Mouse (Mus musculus): ENCODE data around the gene Zfp598. TPM values are rescaled to one million over a fixed set of nuclear protein-coding genes. Genes with fewer than 3 reads are reported as not detected.
A peak's percentile ranks its signal among the peaks of the same experiment; 100 is the strongest.

Zfp598 gene
- polyA plus RNA-seq, 1 experiment = 89.8 TPM

GRCm38 (mm10) chr17:24644875-24645721 is 24.4 kb upstream of the Zfp598 start:
- DNase-seq = peak; percentile 45
- TF ChIP-seq CTCF (IDR thresholded peaks at IDR 0.05; ENCODE audit: insufficient read depth, low read length) (no peak), POLR2A (IDR thresholded peaks at IDR 0.05; ENCODE audit: borderline replicate concordance, extremely low read depth, low read depth, low read length) (peak; percentile 77; the same call in 1 of the 2 replicates)
- Histone ChIP-seq H3K4me3 (replicated peaks; ENCODE audit: extremely low read depth, low read depth, low read length) (peak overlapping the region; percentile 63), H3K4me1 (ENCODE audit: control insufficient read depth, insufficient read depth, low read length) (peaks cover 24% of the 10 kb centered on the region)
- WGBS = 37% methylated on average over 9 of the region's 9 CpGs

DNA sequence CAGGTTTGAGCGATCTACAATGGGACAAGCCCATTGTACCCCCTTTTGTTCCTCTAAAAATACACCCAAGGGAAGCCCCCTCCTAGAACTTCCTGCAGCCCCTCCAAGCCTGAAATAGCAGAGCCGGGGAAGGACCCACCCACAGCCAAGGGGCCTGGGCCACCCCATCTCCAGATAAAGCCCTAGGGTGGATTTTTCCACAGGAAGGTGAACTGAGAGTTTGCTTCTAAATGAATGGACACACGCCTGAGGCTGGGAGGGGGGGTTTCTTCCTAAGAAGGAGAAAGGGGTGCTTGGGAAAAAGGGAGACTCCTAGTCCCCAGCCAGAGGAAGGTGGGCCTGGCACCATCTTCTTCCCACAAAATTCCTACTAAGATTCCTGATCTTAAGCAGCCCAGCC is 23.6 kb upstream of the Zfp598 start:
- DNase-seq = no peak

DNA sequence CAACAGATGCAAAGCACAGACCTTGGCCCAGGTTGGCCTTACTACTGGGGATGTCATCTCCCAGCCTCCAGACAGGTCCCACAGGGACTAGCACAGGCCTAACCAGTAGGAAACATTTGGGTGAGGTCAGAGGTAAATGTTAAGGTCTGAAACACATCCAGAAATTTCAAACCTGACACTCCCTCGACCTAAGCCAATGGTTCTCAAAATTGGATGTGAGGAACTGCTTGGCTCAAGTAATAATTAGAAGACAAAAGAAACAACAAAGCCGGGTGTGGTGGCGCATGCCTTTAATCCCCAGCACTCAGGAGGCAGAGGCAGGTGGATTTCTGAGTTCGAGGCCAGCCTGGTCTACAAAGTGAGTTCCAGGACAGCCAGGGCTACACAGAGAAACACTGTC is 23.1 kb upstream of the Zfp598 start:
- TF ChIP-seq CTCF (IDR thresholded peaks at IDR 0.05; ENCODE audit: insufficient read depth, low read length) = no peak
- WGBS = 49% methylated on average over 4 of the region's 4 CpGs
- DNase-seq = no peak
- H3K4me3 ChIP-seq (replicated peaks; ENCODE audit: extremely low read depth, low read depth, low read length) = peak overlapping the region; percentile 30
- peaks cover 24% of the 10 kb centered on the region for H3K4me1 ChIP-seq (ENCODE audit: control insufficient read depth, insufficient read depth, low read length)

More for the DNA sequence above, 23.6 kb upstream of the Zfp598 start:
- peak overlapping the region; percentile 30 for H3K4me3 ChIP-seq (replicated peaks; ENCODE audit: extremely low read depth, low read depth, low read length)
- peaks cover 21% of the 10 kb centered on the region for H3K4me1 ChIP-seq (ENCODE audit: control insufficient read depth, insufficient read depth, low read length)
- TF ChIP-seq POLR2A (IDR thresholded peaks at IDR 0.05; ENCODE audit: borderline replicate concordance, extremely low read depth, low read depth, low read length) (no peak), CTCF (IDR thresholded peaks at IDR 0.05; ENCODE audit: insufficient read depth, low read length) (no peak)
- 51% methylated on average over 3 of the region's 3 CpGs for WGBS

- Histone ChIP-seq H3K4me1 (ENCODE audit: control insufficient read depth, insufficient read depth, low read length) (peaks cover 26% of the 10 kb centered on the region), H3K4me3 (replicated peaks; ENCODE audit: extremely low read depth, low read depth, low read length) (peak overlapping the region; percentile 58)
- 43% methylated on average over 11 of the region's 11 CpGs for WGBS
- DNase-seq = no peak
- TF ChIP-seq CTCF (IDR thresholded peaks at IDR 0.05; ENCODE audit: insufficient read depth, low read length) (no peak), POLR2A (IDR thresholded peaks at IDR 0.05; ENCODE audit: borderline replicate concordance, extremely low read depth, low read depth, low read length) (no peak; the same call in 1 of the 2 replicates)
These were observed 22.0 kb upstream of the Zfp598 start for GRCm38 (mm10) chr17:24647493-24647892.

DNA sequence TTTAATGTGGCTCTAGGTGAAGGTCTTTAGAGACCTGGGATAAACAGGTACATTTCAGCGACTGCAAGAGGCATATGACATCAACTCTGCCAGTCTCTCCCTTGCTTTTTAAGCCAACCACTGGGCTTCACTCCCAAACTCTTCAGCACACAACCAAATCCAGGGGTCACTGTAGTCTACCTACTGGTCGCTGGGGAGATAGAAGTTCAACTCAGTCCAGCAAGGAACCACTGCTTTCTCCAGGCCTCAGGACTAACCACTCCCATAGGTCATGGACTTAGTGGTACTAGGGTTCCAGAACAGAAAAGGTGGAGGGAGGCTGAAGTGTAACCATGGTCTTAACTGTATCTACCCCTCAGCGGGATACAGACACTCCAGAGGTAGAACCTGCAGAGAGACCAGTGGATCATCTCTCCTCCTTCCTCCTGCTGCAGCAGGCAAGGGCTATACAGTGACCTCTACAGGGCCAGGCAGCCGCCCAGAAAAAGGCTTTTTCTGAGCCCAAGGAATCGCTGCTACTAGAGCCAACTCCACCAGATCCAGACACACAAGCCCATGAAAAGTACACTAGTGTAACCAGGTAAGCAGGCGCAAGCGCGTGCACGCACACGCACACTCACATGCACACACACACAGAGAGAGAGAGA is 20.6 kb upstream of the Zfp598 start:
- peaks cover 26% of the 10 kb centered on the region for H3K4me1 ChIP-seq (ENCODE audit: control insufficient read depth, insufficient read depth, low read length)
- no peak for TF ChIP-seq CTCF (IDR thresholded peaks at IDR 0.05; ENCODE audit: insufficient read depth, low read length)
- TF ChIP-seq POLR2A (IDR thresholded peaks at IDR 0.05; ENCODE audit: borderline replicate concordance, extremely low read depth, low read depth, low read length) = no peak
- WGBS = 35% methylated on average over 10 of the region's 10 CpGs
- DNase-seq = no peak
- H3K4me3 ChIP-seq (replicated peaks; ENCODE audit: extremely low read depth, low read depth, low read length) = peak overlapping the region; percentile 65

DNA sequence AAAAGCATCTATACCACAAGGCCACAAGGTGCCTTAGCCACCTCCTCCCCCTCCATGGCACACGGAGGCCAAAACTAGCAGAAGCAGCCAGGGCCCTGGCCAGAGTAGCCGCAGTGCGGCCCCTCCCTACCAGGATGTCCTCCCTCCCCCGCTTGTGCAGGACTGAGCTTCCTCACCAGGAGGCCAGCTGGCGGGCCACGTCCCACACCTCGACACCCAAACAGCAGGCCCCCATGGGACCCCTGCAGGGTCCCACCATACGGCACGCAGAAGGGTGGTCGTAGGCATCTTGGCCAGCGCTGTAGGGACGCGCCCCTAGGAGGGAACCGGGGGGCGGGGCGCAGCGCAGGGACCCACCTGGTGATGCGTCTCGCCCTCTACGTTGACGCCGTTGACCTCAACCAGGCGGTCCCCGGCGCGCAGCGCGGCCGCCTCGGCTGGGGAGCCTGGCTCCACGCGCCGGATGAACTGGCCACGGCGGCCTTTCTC is 19.9 kb upstream of the Zfp598 start:
- DNase-seq = peak; percentile 75
- TF ChIP-seq POLR2A (IDR thresholded peaks at IDR 0.05; ENCODE audit: borderline replicate concordance, extremely low read depth, low read depth, low read length) (0 out of 2 replicates have a peak, but pooled peaks have one; percentile 19), CTCF (IDR thresholded peaks at IDR 0.05; ENCODE audit: insufficient read depth, low read length) (no peak)
- peak overlapping the region; percentile 65 for H3K4me3 ChIP-seq (replicated peaks; ENCODE audit: extremely low read depth, low read depth, low read length)
- H3K4me1 ChIP-seq (ENCODE audit: control insufficient read depth, insufficient read depth, low read length) = peaks cover 23% of the 10 kb centered on the region
- under 1% methylated on average over 35 of the region's 35 CpGs for WGBS

DNA sequence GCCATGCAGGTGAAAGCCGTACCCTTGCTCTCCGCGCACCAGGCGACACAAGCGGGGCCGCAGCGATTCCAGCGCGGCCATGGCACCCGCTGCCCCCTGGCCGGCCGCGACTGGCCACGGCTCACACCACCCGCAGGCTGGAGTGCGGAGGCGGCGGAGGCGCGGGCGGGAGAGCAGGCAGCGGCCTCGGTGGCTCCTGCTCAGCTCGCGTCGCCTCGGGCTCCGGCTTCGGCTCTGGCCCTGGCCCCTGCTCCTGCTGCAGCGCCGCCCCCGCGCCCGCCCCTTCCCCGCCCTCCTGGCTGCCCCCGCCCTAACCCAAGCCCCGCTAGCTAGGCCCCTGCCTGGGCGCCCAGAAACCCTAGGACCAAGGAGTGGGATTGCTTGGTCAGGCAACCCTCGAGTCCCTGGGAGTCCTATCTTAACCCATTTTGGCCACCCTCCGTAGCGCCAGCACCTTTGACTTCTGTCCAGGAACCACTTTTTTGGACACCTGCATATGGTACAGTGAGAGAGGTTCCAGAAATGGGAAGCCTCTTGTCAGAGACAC is 19.3 kb upstream of the Zfp598 start, which contains the start of gene Slc9a3r2:
TSS of gene Slc9a3r2 (minus strand) at position 258 of the 547 bp plus-strand sequence.
- TF ChIP-seq POLR2A (IDR thresholded peaks at IDR 0.05; ENCODE audit: borderline replicate concordance, extremely low read depth, low read depth, low read length) (peak; percentile 80; the same call in 1 of the 2 replicates), CTCF (IDR thresholded peaks at IDR 0.05; ENCODE audit: insufficient read depth, low read length) (no peak)
- under 1% methylated on average over 41 of the region's 41 CpGs for WGBS
- peak; percentile 78 for DNase-seq
- Histone ChIP-seq H3K4me1 (ENCODE audit: control insufficient read depth, insufficient read depth, low read length) (peaks cover 21% of the 10 kb centered on the region), H3K4me3 (replicated peaks; ENCODE audit: extremely low read depth, low read depth, low read length) (peak within 1 kb of the TSS; percentile 65)

DNA sequence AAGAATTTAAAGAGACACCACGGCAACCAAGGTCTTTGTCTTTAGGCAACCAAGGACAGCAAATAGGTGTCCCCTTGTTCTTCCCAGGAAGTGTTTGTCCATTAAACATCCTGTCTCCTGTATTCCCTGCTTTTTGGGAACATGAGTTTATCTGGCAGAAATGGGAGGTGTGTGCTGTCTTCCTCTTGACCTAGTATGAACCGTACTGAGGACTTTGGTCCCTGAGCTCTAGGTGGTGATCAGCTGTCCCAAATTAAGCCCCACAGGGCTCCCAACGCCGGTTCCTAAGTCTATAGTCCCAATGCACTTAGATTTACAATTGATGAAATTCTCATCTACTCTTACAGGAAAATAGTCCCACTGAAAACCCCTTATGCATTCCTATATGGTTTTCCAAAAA is 18.7 kb upstream of the Zfp598 start:
- DNase-seq = no peak
- peaks cover 16% of the 10 kb centered on the region for H3K4me1 ChIP-seq (ENCODE audit: control insufficient read depth, insufficient read depth, low read length)
- 44% methylated on average over 4 of the region's 4 CpGs for WGBS
- TF ChIP-seq CTCF (IDR thresholded peaks at IDR 0.05; ENCODE audit: insufficient read depth, low read length) (no peak), POLR2A (IDR thresholded peaks at IDR 0.05; ENCODE audit: borderline replicate concordance, extremely low read depth, low read depth, low read length) (no peak)
- H3K4me3 ChIP-seq (replicated peaks; ENCODE audit: extremely low read depth, low read depth, low read length) = peak overlapping the region; percentile 57

DNA sequence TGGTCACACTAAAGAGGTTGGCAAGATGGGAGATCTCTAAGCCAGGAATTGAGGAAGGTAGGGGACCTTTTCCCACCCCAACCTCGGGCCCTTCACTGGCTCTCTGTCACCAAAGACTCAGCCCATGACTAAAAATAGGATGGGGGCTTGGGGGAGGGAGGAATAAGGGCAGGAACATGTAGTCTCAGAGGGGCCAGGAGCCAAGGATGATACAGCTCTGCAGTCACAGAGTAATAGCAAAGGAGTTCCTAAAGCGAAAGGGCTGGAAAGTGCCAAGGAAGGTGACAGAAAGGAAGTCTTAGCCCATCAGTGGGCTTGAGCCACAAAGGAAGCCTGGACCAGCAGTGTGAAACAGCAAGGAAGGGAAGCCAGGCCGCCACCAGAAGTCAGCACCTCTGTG is 17.7 kb upstream of the Zfp598 start:
- Histone ChIP-seq H3K4me3 (replicated peaks; ENCODE audit: extremely low read depth, low read depth, low read length) (no peak overlapping the region), H3K4me1 (ENCODE audit: control insufficient read depth, insufficient read depth, low read length) (peaks cover 14% of the 10 kb centered on the region)
- WGBS = 43% methylated on average over 3 of the region's 3 CpGs
- DNase-seq = no peak
- TF ChIP-seq POLR2A (IDR thresholded peaks at IDR 0.05; ENCODE audit: borderline replicate concordance, extremely low read depth, low read depth, low read length) (no peak), CTCF (IDR thresholded peaks at IDR 0.05; ENCODE audit: insufficient read depth, low read length) (no peak)
